Mouse (Mus musculus) forebrain, embryonic 14.5 days (tissue): ENCODE results near the gene Pip4k2c. TPM values are rescaled to one million over a fixed set of nuclear protein-coding genes. Genes with fewer than 3 reads are reported as not detected.

ENCODE experiments used
- ATAC-seq: fragments of 200-750 bp; cut with Nextera tagmentation; 2 replicates; pipeline ENCODE4 v1.8.0; 2017; ENCODE audit warnings: mild to moderate bottlenecking, moderate library complexity
- DNase-seq: peaks from one replicate; pipeline ENCODE4 v3.0.0-alpha.2; 2015; ENCODE audit warnings: low spot score
- H3K27ac ChIP-seq: fragments of 300-500 bp; sonication (generic); 2 replicates; pipeline ENCODE4 v1.5.1; 2014; ENCODE audit warnings: low read depth, mild to moderate bottlenecking, control low read depth, low read length, moderate library complexity
- H3K27me3 ChIP-seq: fragments of 300-500 bp; sonication (generic); replicated peaks from 2 replicates; pipeline ENCODE4 v1.6.1; 2014; ENCODE audit warnings: low read length, control low read depth, mixed read lengths; ENCODE audit not compliant: control insufficient read depth, insufficient read depth
- H3K36me3 ChIP-seq: fragments of 300-500 bp; sonication (generic); 2 replicates; pipeline ENCODE4 v1.6.1; 2014; ENCODE audit warnings: low read length, control low read depth; ENCODE audit not compliant: control insufficient read depth, insufficient read depth
- H3K4me1 ChIP-seq: fragments of 300-500 bp; sonication (generic); 2 replicates; pipeline ENCODE4 v1.6.1; 2014; ENCODE audit warnings: antibody characterized with exemption, low read length, control low read depth; ENCODE audit not compliant: control insufficient read depth, insufficient read depth
- H3K4me2 ChIP-seq: fragments of 300-500 bp; sonication (generic); 2 replicates; pipeline ENCODE4 v1.6.1; 2014; ENCODE audit warnings: mild to moderate bottlenecking, control low read depth, low read length
- H3K4me3 ChIP-seq: fragments of 300-500 bp; sonication (generic); 2 replicates; pipeline ENCODE4 v1.5.1; 2014; ENCODE audit warnings: low read depth, low read length, control low read depth
- H3K9ac ChIP-seq: fragments of 300-500 bp; sonication (generic); 2 replicates; pipeline ENCODE4 v1.6.1; 2014; ENCODE audit warnings: mild to moderate bottlenecking, low read length, control low read depth, moderate library complexity
- H3K9me3 ChIP-seq: fragments of 300-500 bp; sonication (generic); replicated peaks from 2 replicates; pipeline ENCODE4 v1.6.1; 2016; ENCODE audit warnings: low read length, control low read depth, mixed read lengths; ENCODE audit not compliant: control insufficient read depth
- WGBS: fragments of 180-500 bp; shearing (Covaris S2); extraction: QIAGEN DNeasy Blood & Tissue Kit; methylation state at CpG from one replicate; pipeline ENCODE4 v1.1.7; 2014; 5-methylcytosine and 5-hydroxymethylcytosine counted together
- polyA plus RNA-seq: library from polyadenylated mRNA; unstranded; fragments of >200 nt; fragmentation: Nextera tagmentation; extraction: Ambion mirVana; gene quantifications from 2 replicates; pipeline ENCODE4 v1.2.1, GENCODE M21; 2014

Gene Pip4k2c
- polyA plus RNA-seq, 1 experiment from 2014 or later: 15.3 TPM

DNA sequence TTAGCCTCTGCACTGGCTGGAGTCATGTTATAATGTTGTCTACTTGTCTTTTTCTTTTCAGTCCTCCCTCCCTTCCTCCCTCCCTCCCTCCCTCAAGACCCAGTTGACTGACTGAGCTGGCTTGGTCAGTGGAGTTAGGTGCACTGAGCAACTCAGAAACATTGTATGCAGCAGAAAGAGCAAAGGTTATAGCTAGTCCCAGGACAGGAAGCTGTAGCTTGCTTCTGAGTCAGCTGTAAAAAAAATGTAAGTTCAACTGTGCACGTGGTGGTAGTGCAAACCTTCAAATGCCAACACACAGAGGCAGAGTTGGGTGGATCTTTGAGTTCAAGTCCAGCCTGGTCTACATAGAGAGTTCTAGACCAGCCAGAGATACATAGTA, 3.0 kb upstream of the Pip4k2c start:
- H3K27ac ChIP-seq: no peak overlapping the region
- H3K36me3 ChIP-seq: no peaks in the 10 kb centered on the region
- WGBS: 60% methylated on average over 1 of the region's 1 CpGs
- no peak overlapping the region for H3K4me3 ChIP-seq
- ATAC-seq (no peak), DNase-seq (no peak)
- H3K27me3 ChIP-seq: no peaks in the 10 kb centered on the region
- no peaks in the 10 kb centered on the region for H3K9me3 ChIP-seq
- no peak overlapping the region for H3K4me2 ChIP-seq
- peaks cover 6% of the 10 kb centered on the region for H3K4me1 ChIP-seq
- H3K9ac ChIP-seq: no peak overlapping the region

DNA sequence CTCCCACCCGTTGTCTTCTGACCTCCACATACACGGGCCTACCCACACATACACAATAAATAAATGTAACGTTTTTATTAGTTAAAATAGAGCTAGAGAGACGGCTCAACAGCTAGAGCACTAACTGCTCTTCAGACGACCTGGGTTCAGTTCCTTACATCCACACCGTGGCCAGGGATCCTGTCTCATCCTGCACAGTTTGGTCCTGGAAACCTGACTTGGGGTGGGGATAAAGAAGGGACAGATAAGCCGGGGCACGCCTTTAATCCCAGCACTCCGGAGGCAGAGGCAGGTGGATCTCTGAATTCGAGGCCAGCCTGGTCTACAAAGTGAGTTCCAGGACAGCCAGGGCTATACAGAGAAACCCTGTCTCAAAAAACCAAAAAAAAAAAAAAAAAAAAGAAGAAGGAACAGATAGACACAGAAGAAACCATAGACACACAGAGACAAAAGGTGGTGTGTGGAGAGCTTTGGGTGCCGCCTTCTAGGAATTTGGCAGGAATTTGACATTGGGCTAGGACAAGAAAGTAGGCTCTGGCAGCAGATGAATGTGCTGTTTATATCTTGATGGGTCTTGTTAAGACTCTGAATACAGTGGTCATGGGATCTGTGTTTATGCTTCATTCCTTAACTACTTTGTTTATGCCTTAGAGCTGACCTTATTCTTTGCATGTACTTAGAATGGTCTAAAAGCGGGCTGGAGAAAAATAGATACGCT, 2.5 kb upstream of the Pip4k2c start:
- Histone ChIP-seq H3K9ac (no peak overlapping the region), H3K4me2 (no peak overlapping the region), H3K27ac (no peak overlapping the region), H3K27me3 (no peaks in the 10 kb centered on the region), H3K9me3 (no peaks in the 10 kb centered on the region), H3K4me1 (peaks cover 6% of the 10 kb centered on the region), H3K4me3 (no peak overlapping the region), H3K36me3 (no peaks in the 10 kb centered on the region)
- ATAC-seq (no peak), DNase-seq (no peak)
- WGBS: 81% methylated on average over 13 of the region's 13 CpGs

DNA sequence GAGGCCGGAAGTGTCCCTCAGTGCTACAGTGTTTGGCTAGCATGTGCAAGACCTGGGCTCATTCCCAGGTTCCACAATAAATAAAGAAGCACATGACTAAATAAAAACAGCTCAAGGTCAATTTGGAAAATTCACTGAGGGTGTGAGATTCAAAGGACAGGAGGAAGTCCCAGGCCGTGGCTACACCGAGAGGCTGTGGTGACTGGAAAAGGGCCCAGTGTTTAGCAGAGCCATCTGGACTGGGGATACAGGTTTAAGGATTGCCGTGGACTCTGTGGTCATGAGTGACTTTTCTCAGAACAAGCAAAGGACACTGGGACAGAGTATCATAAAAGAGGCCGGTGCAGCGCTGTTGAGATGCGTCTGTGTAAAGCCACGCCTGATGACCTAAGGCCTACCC, 1.9 kb upstream of the Pip4k2c start:
- Histone ChIP-seq H3K4me1 (peaks cover 6% of the 10 kb centered on the region), H3K4me2 (no peak overlapping the region), H3K27me3 (no peaks in the 10 kb centered on the region), H3K9me3 (no peaks in the 10 kb centered on the region), H3K9ac (no peak overlapping the region), H3K27ac (no peak overlapping the region), H3K4me3 (no peak overlapping the region), H3K36me3 (no peaks in the 10 kb centered on the region)
- ATAC-seq (no peak), DNase-seq (no peak)
- 93% methylated on average over 8 of the region's 8 CpGs for WGBS

DNA sequence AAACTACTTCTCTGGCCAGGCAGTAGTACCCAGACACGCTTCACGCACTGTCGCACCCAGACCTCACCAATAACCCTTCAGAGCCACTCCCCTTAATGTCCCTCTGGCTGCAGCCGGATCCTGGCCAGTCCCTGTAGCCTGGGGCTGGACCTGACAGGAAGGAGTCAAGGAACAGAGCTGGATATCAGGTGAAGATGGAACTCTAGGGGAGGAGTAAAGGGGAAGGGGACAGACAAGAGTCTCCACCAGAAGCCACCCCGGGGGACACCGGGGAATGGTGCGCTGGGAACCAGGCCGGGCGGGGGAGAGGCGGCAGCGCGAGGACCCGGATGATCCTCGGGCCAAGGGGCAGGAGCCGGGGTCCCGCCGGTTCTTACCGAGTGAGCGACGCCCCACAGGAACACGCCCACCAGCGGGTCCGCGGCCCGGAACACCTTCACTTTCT, 402 bp downstream of the Pip4k2c start:
- Histone ChIP-seq H3K27me3 (no peaks in the 10 kb centered on the region), H3K27ac (0 out of 2 replicates have a peak overlapping the region, but pooled peaks have one; percentile 44), H3K36me3 (peaks cover 23% of the 10 kb centered on the region), H3K4me1 (peaks cover 6% of the 10 kb centered on the region), H3K4me2 (peak overlapping the region; percentile 75), H3K9me3 (no peaks in the 10 kb centered on the region), H3K9ac (peak overlapping the region; percentile 81), H3K4me3 (peak overlapping the region; percentile 70)
- ATAC-seq (peak; percentile 69), DNase-seq (no peak)
- under 1% methylated on average over 25 of the region's 25 CpGs for WGBS

DNA sequence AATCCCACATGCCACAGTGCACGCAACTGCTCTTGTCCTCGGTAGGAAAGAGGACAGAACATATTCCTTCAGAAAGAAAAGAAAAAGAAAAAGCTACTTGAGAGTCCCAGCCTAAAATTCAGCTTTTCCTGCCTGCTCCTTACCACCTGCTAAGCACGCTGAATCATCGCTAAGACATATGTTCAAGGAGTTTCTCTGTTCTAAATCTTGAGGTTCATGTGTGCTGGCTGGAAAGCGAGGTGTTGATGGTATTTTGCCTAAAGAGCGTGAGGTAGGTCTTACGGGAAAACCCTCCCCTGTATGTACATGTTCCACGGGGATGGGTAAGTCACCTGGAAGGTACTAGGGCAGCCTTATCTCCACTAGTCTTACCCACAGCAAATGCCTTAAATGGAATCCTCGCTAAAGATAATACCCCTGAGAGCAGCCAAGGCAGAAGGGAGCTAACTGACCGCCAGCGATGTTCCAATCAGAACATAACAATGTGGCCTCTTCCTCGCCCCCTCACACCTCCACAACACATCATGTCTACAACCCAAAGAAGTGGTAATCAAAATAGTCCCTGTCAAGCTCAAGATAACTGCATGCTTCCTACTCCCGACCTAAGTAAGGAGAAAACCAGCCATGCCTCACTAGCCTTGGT, 1.3 kb downstream of the Pip4k2c start:
- 90% methylated on average over 13 of the region's 13 CpGs for WGBS
- DNase-seq (no peak), ATAC-seq (no peak)
- Histone ChIP-seq H3K27ac (no peak overlapping the region), H3K9ac (peak overlapping the region; percentile 81; the same call in 1 of the 2 replicates), H3K36me3 (peaks cover 32% of the 10 kb centered on the region), H3K4me1 (peaks cover 6% of the 10 kb centered on the region), H3K4me2 (peak overlapping the region; percentile 75; the same call in 1 of the 2 replicates), H3K9me3 (no peaks in the 10 kb centered on the region), H3K27me3 (no peaks in the 10 kb centered on the region), H3K4me3 (no peak overlapping the region)

DNA sequence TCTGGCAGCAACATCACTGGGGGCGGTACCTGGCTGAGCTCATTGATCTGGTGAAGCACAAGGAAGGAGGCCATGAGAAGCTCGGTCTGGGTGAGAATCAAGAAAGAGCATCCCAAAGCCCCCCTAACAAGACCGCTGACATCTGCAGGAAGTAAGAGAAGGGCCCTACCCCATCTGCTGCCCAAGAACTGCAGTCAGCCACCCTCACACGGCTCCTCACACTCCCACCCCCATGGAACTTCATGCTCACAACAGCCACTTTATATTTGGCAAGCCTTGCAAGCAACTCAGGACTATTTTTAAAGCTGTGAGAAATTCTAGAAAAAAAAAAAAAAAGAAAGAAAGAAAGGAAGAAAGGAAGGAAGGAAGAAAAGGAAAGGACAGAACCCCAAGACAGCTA, 2.5 kb downstream of the Pip4k2c start:
- DNase-seq (no peak), ATAC-seq (no peak)
- H3K27me3 ChIP-seq: no peaks in the 10 kb centered on the region
- H3K4me2 ChIP-seq: no peak overlapping the region
- H3K36me3 ChIP-seq: peaks cover 41% of the 10 kb centered on the region
- no peak overlapping the region for H3K9ac ChIP-seq
- H3K4me3 ChIP-seq: no peak overlapping the region
- 88% methylated on average over 4 of the region's 4 CpGs for WGBS
- H3K4me1 ChIP-seq: peaks cover 6% of the 10 kb centered on the region
- H3K27ac ChIP-seq: no peak overlapping the region
- H3K9me3 ChIP-seq: no peaks in the 10 kb centered on the region

DNA sequence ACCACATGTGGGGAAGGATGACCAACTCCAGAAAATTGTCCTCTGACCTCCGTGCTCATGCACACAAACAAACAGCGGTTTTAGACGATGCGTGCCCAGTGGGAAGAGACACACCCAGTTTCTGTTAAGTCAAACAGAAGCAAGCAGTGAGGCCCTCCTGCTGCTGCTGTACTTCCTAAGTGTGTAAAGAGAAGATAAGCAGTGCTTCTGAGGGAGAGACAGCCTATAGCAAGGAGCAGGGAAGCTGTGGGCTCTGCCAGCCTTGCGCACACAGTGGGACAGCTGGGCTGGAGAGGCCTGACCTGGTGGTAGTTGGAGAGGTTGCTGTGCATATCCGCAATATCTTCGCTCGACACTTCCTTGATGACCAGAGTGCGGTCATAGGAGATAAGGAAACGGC, 6.0 kb downstream of the Pip4k2c start:
- H3K4me2 ChIP-seq: no peak overlapping the region
- H3K27ac ChIP-seq: no peak overlapping the region
- H3K27me3 ChIP-seq: no peaks in the 10 kb centered on the region
- 94% methylated on average over 10 of the region's 10 CpGs for WGBS
- H3K36me3 ChIP-seq: peaks cover 70% of the 10 kb centered on the region
- H3K9me3 ChIP-seq: no peaks in the 10 kb centered on the region
- H3K4me3 ChIP-seq: no peak overlapping the region
- H3K4me1 ChIP-seq: peaks cover 2% of the 10 kb centered on the region
- ATAC-seq (no peak), DNase-seq (no peak)
- H3K9ac ChIP-seq: no peak overlapping the region

DNA sequence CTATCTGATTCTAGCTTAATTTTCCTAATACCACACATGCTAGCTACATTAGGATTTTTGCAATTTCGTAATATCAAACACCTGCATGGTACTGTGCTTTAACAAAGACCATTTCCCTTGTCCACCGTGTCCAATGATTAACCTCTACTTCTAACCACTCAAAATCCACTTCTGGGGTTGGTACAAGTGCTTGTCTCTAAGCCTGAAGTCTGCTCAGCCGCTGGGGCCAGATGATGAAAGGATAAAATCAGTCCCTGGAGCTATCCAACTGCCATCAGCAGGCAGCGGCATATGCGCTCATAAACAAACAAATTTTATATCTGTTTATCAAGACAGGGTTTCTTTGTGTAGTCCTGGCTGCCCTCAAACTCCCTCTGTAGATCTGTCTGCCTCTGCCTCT, 6.8 kb downstream of the Pip4k2c start:
- no peak for DNase-seq
- Histone ChIP-seq H3K36me3 (peaks cover 78% of the 10 kb centered on the region), H3K27me3 (no peaks in the 10 kb centered on the region), H3K4me2 (no peak overlapping the region), H3K4me3 (no peak overlapping the region), H3K4me1 (no peaks in the 10 kb centered on the region), H3K9me3 (no peaks in the 10 kb centered on the region), H3K9ac (no peak overlapping the region), H3K27ac (no peak overlapping the region)
- no peak for ATAC-seq
- WGBS: 95% methylated on average over 5 of the region's 5 CpGs

DNA sequence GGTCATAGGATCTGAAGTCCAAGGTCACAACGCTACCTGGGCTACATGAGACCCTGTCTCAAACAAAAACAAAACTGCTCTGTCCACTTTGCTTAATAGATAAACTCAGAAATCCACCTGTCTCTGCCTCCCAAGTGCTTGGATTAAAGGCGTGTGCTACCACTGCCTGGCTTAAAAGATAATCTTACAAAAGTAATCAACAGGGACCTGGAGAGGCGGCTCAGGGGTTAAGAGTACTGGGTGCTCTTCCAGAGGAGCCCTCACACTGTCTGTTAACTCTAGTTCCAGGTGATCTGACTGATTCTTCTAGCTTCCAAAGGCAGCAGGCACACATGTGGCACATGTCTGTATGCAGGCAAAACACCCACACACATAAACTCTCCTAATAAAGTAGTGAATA, 8.3 kb downstream of the Pip4k2c start:
- 92% methylated on average over 3 of the region's 3 CpGs for WGBS
- Histone ChIP-seq H3K9ac (no peak overlapping the region), H3K4me2 (no peak overlapping the region), H3K36me3 (peaks cover 92% of the 10 kb centered on the region), H3K4me3 (no peak overlapping the region), H3K4me1 (no peaks in the 10 kb centered on the region), H3K27ac (no peak overlapping the region), H3K9me3 (no peaks in the 10 kb centered on the region), H3K27me3 (no peaks in the 10 kb centered on the region)
- ATAC-seq (no peak), DNase-seq (no peak)
